Mouse (Mus musculus): ENCODE data around the gene Olfr509.
"Not testable (repeated sequence)": the region's sequence is repeated elsewhere in the genome, so short reads cannot be mapped to it uniquely, and the experiment has no call there.

Gene Olfr509

GRCm38 (mm10) chr7:108651806-108652205 is at the start of gene Olfr509:
TSS of gene Olfr509 (minus strand) at chr7:108651906.
- DNase-seq (ENCODE audit: low spot score in 2 of 2): no peak

GRCm38 (mm10) chr7:108678886-108679285 is 27.2 kb upstream of the Olfr509 start:
- DNase-seq (ENCODE audit: low spot score in 2 of 2): no peak

GRCm38 (mm10) chr7:108671058-108671457 is 19.4 kb upstream of the Olfr509 start:
- DNase-seq (ENCODE audit: low spot score in 2 of 2): no peak

- DNase-seq (ENCODE audit: low spot score in 2 of 2): no peak
Measured at GRCm38 (mm10) chr7:108666118-108666517, 14.4 kb upstream of the Olfr509 start, which contains the start of gene Olfr510. TSS of gene Olfr510 (plus strand) at chr7:108666418.

GRCm38 (mm10) chr7:108662419-108662818 is 10.7 kb upstream of the Olfr509 start:
- DNase-seq (ENCODE audit: low spot score in 2 of 2): no peak

GRCm38 (mm10) chr7:108629694-108630093 is 22.0 kb downstream of the Olfr509 start, which contains the start of gene Olfr508:
TSS of gene Olfr508 (plus strand) at chr7:108629994.
- DNase-seq (ENCODE audit: low spot score in 2 of 2): no peak

GRCm38 (mm10) chr7:108621514-108621913 is 30.2 kb downstream of the Olfr509 start, which contains the start of gene Olfr507:
TSS of gene Olfr507 (plus strand) at chr7:108621814.
- DNase-seq (ENCODE audit: low spot score in 2 of 2): no peak

GRCm38 (mm10) chr7:108616781-108617180 is 34.9 kb downstream of the Olfr509 start:
- not testable (repeated sequence) for DNase-seq (ENCODE audit: low spot score in 2 of 2)

GRCm38 (mm10) chr7:108614110-108614509 is 37.6 kb downstream of the Olfr509 start:
- DNase-seq (ENCODE audit: low spot score in 2 of 2): no peak

- DNase-seq (ENCODE audit: low spot score in 2 of 2): no peak
Measured at GRCm38 (mm10) chr7:108610487-108610886, 41.2 kb downstream of the Olfr509 start, which contains the start of gene Olfr506. TSS of gene Olfr506 (plus strand) at chr7:108610787.

GRCm38 (mm10) chr7:108601916-108602315 is 49.8 kb downstream of the Olfr509 start:
- DNase-seq (ENCODE audit: low spot score in 2 of 2): not testable (repeated sequence)
